ENCODE assay signal across 20 mouse cellular contexts in the genomic region with DNA sequence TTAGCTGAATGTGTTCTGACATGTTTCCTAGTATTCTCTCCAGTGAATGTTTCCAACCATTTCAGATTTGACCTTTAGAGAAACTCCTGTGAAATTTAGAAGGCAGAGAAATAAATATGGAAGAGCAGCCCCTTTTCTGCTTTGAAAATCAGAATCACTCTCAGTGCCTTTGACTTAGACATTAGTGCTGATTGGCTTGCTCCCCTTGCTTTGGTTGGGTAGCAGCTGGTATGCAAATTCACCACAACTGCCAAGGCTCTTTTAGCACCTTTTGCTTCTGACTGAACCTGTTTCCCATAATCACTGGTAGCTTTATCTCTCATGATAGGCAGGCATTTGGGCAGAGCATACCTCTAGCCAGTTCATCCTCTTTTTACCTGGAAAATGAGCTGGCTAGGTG.
"Had no signal": no experiment of that assay in that cellular context is flagged by ENCODE, and none has a peak within 500 bp of the region (broad histone marks: within the 10 kb centered on the region; RNA-seq: fewer than 3 reads in every experiment).

No protein-coding gene starts in this region.

- H3K9me3 ChIP-seq: limb, embryonic 12.5 days; limb, embryonic 15.5 days; liver, embryonic 12.5 days; liver, embryonic 15.5 days; lung, embryonic 15.5 days; megakaryocyte, embryonic 14.5 days; midbrain, embryonic 10.5 days; midbrain, embryonic 13.5 days had no signal

- H3K4me2 ChIP-seq: limb, embryonic 12.5 days; limb, embryonic 15.5 days; liver, embryonic 12.5 days; liver, embryonic 15.5 days; lung, embryonic 15.5 days; midbrain, embryonic 13.5 days had no signal

- H3K4me3 ChIP-seq: layer of hippocampus, adult 2 months; limb, embryonic 12.5 days; limb, embryonic 15.5 days; liver, embryonic 12.5 days; liver, embryonic 15.5 days; lung, embryonic 15.5 days; megakaryocyte, embryonic 14.5 days; midbrain, embryonic 10.5 days; midbrain, embryonic 13.5 days had no signal

- DNase-seq: kidney, adult 2 months; kidney, postnatal 25 days; layer of hippocampus, postnatal 36 days; left cerebral cortex, postnatal 4 days; lung, adult 18-20 months; lung, postnatal 10 days; lung, postnatal 36 days; thymus, adult 2 months; thymus, postnatal 14 days; thymus, postnatal 4 days had no signal

- H3K27ac ChIP-seq: kidney, postnatal 0 days; layer of hippocampus, adult 2 months; limb, embryonic 12.5 days; limb, embryonic 15.5 days; liver, embryonic 12.5 days; liver, embryonic 15.5 days; lung, embryonic 15.5 days; midbrain, embryonic 10.5 days; midbrain, embryonic 13.5 days had no signal

- H3K4me1 ChIP-seq: limb, embryonic 12.5 days; limb, embryonic 15.5 days; liver, embryonic 12.5 days; liver, embryonic 15.5 days; lung, embryonic 15.5 days; megakaryocyte, embryonic 14.5 days; midbrain, embryonic 10.5 days; midbrain, embryonic 13.5 days had no signal

- H3K27me3 ChIP-seq: limb, embryonic 12.5 days; limb, embryonic 15.5 days; liver, embryonic 12.5 days; liver, embryonic 15.5 days; lung, embryonic 15.5 days; megakaryocyte, embryonic 14.5 days; midbrain, embryonic 13.5 days had no signal

- H3K36me3 ChIP-seq: limb, embryonic 12.5 days; limb, embryonic 15.5 days; liver, embryonic 12.5 days; liver, embryonic 15.5 days; lung, embryonic 15.5 days; midbrain, embryonic 10.5 days; midbrain, embryonic 13.5 days had no signal

- ATAC-seq: liver, embryonic 12.5 days; midbrain, embryonic 13.5 days had no signal

- H3K9ac ChIP-seq: limb, embryonic 12.5 days; limb, embryonic 15.5 days; liver, embryonic 12.5 days; liver, embryonic 15.5 days; lung, embryonic 15.5 days; midbrain, embryonic 13.5 days had no signal
